Mouse (Mus musculus): ENCODE results near the gene Zscan22. TPM values are rescaled to one million over a fixed set of nuclear protein-coding genes. Genes with fewer than 3 reads are reported as not detected.
"Not testable (repeated sequence)": the region's sequence is repeated elsewhere in the genome, so short reads cannot be mapped to it uniquely, and the experiment has no call there.

The Zscan22 gene
- total RNA-seq, 4 experiments from 2014 or later, result 12.0 to 19.1 (median 16.4) TPM

- no peak for DNase-seq
These were observed 30.3 kb downstream of the Zscan22 start for GRCm38 (mm10) chr7:12927693-12928589.

- DNase-seq, result no peak
These were observed 36.1 kb downstream of the Zscan22 start for GRCm38 (mm10) chr7:12933615-12934140.

GRCm38 (mm10) chr7:12934808-12935207, 37.2 kb downstream of the Zscan22 start:
- DNase-seq, result no peak

GRCm38 (mm10) chr7:12937254-12937803, 39.7 kb downstream of the Zscan22 start:
- DNase-seq, result not testable (repeated sequence)

GRCm38 (mm10) chr7:12940599-12940998, 43.0 kb downstream of the Zscan22 start:
- DNase-seq, result no peak

- no peak for DNase-seq
These were observed 45.9 kb downstream of the Zscan22 start for GRCm38 (mm10) chr7:12943488-12943887.

- peak; percentile 97 for DNase-seq
These were observed 51.6 kb downstream of the Zscan22 start for GRCm38 (mm10) chr7:12949032-12949871.

- no peak for DNase-seq
These were observed 52.2 kb downstream of the Zscan22 start for GRCm38 (mm10) chr7:12949872-12950229.

- DNase-seq, result no peak
These were observed 57.3 kb downstream of the Zscan22 start for GRCm38 (mm10) chr7:12954896-12955295.

GRCm38 (mm10) chr7:12957511-12957910, 59.9 kb downstream of the Zscan22 start:
- DNase-seq, result no peak

Other genes starting within 250 kb of the Zscan22 start
- under 1 TPM in 1 of 4 experiments, not detected in 3; 0.34 TPM for gene Vmn2r55, start 212.8 kb upstream of the Zscan22 start, total RNA-seq (2022)
- gene Vmn2r56, start 162.8 kb upstream of the Zscan22 start, total RNA-seq (2022), result under 1 TPM in 1 of 4 experiments, not detected in 3; 0.06 TPM
- gene Zscan18, start 94.2 kb upstream of the Zscan22 start, total RNA-seq (2022), result 1 to 10 TPM; 6.0 to 7.8 (median 7.3) TPM
- gene Zfp329, start 79.0 kb upstream of the Zscan22 start, total RNA-seq (2022), result 10 to 100 TPM; 10.8 to 15.6 (median 13.4) TPM
- 10 to 100 TPM; 23.0 to 30.1 (median 25.8) TPM for gene Zfp110, start 63.1 kb upstream of the Zscan22 start, total RNA-seq (2022)
- gene Zfp128, start 16.6 kb upstream of the Zscan22 start, total RNA-seq (2022), result 1 to 10 TPM; 3.5 to 6.3 (median 4.1) TPM
- 100 to 1,000 TPM; 901 to 965 (median 918) TPM for gene Rps5, start 24.5 kb downstream of the Zscan22 start, total RNA-seq (2022)
- gene Rnf225, start 29.6 kb downstream of the Zscan22 start, total RNA-seq (2022), result under 1 TPM; 0.20 to 0.38 (median 0.34) TPM
- gene Zfp324, start 68.0 kb downstream of the Zscan22 start, total RNA-seq (2022), result 10 to 100 TPM; 11.9 to 15.8 (median 13.8) TPM
- gene Zfp446, start 80.0 kb downstream of the Zscan22 start, total RNA-seq (2022), result 10 to 100 TPM in 2 of 4 experiments, 1 to 10 TPM in 2; 6.9 to 12.6 (median 10.1) TPM
- under 1 TPM in 2 of 4 experiments, not detected in 2; 0.18 to 0.32 TPM for gene Slc27a5, start 100.4 kb downstream of the Zscan22 start, total RNA-seq (2022)
- 100 to 1,000 TPM; 223 to 300 (median 260) TPM for gene Trim28, start 101.3 kb downstream of the Zscan22 start, total RNA-seq (2022)
- 10 to 100 TPM; 15.2 to 19.9 (median 17.5) TPM for gene Zbtb45, start 112.2 kb downstream of the Zscan22 start, total RNA-seq (2022)
- gene Chmp2a, start 137.0 kb downstream of the Zscan22 start, total RNA-seq (2022), result 100 to 1,000 TPM; 235 to 249 (median 240) TPM
- 100 to 1,000 TPM; 168 to 169 (median 168) TPM for gene Ube2m, start 140.5 kb downstream of the Zscan22 start, total RNA-seq (2022)
- gene Mzf1, start 156.9 kb downstream of the Zscan22 start, total RNA-seq (2022), result 1 to 10 TPM; 3.2 to 7.5 (median 5.9) TPM
- not detected for gene Vmn1r85, start 197.4 kb downstream of the Zscan22 start, total RNA-seq (2022)
- gene Vmn1r86, start 222.1 kb downstream of the Zscan22 start, total RNA-seq (2022), result not detected
- gene Vmn1r87, start 242.3 kb downstream of the Zscan22 start, total RNA-seq (2022), result not detected

Measured in adrenal gland, adult 8-10 months (tissue).